Mouse (Mus musculus): Measurements from ENCODE around the gene Zmynd8. TPM values are rescaled to one million over a fixed set of nuclear protein-coding genes. Genes with fewer than 3 reads are reported as not detected.
"Not testable (repeated sequence)": the region's sequence is repeated elsewhere in the genome, so short reads cannot be mapped to it uniquely, and the experiment has no call there.

Gene Zmynd8
- total and polyA plus RNA-seq, 3 experiments: 54.5 to 153 (median 82.4) TPM

- TF ChIP-seq POLR2AphosphoS5 (IDR thresholded peaks at IDR 0.05; ENCODE audit: insufficient replicate concordance, low read depth, low read length) (no peak), CTCF (IDR thresholded peaks at IDR 0.05; ENCODE audit: low read depth, low read length) (no peak), GATA2 (IDR thresholded peaks at IDR 0.05; ENCODE audit: borderline replicate concordance, low read depth, low read length) (no peak), TAL1 (conservative IDR thresholded peaks at IDR 0.05; ENCODE audit: low read depth, low read length) (no peak), GATA1 (IDR thresholded peaks at IDR 0.05; ENCODE audit: borderline replicate concordance, low read length) (no peak)
- Histone ChIP-seq H3K4me3 (ENCODE audit: low read depth, low read length) (no peak overlapping the region), H3K27me3 (ENCODE audit: insufficient read depth, low read length) (no peaks in the 10 kb centered on the region), H3K9me3 (replicated peaks) (no peaks in the 10 kb centered on the region), H3K36me3 (replicated peaks) (peaks cover 94% of the 10 kb centered on the region), H3K4me1 (ENCODE audit: insufficient read depth, low read depth, low read length) (no peaks in the 10 kb centered on the region)
- DNase-seq (ENCODE audit: low spot score): no peak
- no peak for ATAC-seq (ENCODE audit: extremely low read depth, insufficient number of reproducible peaks, low FRiP score, poor library complexity, severe bottlenecking)
These were observed 90.4 kb downstream of the Zmynd8 start for GRCm38 (mm10) chr2:165808179-165808975.

GRCm38 (mm10) chr2:165800174-165800573, 98.6 kb downstream of the Zmynd8 start:
- H3K4me3 ChIP-seq (ENCODE audit: low read depth, low read length); ATAC-seq (ENCODE audit: extremely low read depth, insufficient number of reproducible peaks, low FRiP score, poor library complexity, severe bottlenecking); H3K9me3 ChIP-seq (replicated peaks); H3K4me1 ChIP-seq (ENCODE audit: insufficient read depth, low read depth, low read length); H3K27me3 ChIP-seq (ENCODE audit: insufficient read depth, low read length); DNase-seq (ENCODE audit: low spot score): not testable (repeated sequence)
- H3K36me3 ChIP-seq (replicated peaks): peaks cover 83% of the 10 kb centered on the region

- peaks cover 86% of the 10 kb centered on the region for H3K36me3 ChIP-seq (replicated peaks)
- H3K4me1 ChIP-seq (ENCODE audit: insufficient read depth, low read depth, low read length): peaks cover under 1% of the 10 kb centered on the region; the same call in 1 of the 2 replicates
- TF ChIP-seq GATA1 (IDR thresholded peaks at IDR 0.05; ENCODE audit: borderline replicate concordance, low read length) (no peak), TAL1 (conservative IDR thresholded peaks at IDR 0.05; ENCODE audit: low read depth, low read length) (no peak), GATA2 (IDR thresholded peaks at IDR 0.05; ENCODE audit: borderline replicate concordance, low read depth, low read length) (no peak), CTCF (IDR thresholded peaks at IDR 0.05; ENCODE audit: low read depth, low read length) (no peak)
- H3K9me3 ChIP-seq (replicated peaks): no peaks in the 10 kb centered on the region
- DNase-seq (ENCODE audit: low spot score) (no peak), ATAC-seq (ENCODE audit: extremely low read depth, insufficient number of reproducible peaks, low FRiP score, poor library complexity, severe bottlenecking) (no peak)
- H3K4me3 ChIP-seq (ENCODE audit: low read depth, low read length): no peak overlapping the region
- H3K27me3 ChIP-seq (ENCODE audit: insufficient read depth, low read length): no peaks in the 10 kb centered on the region
These were observed 100.9 kb downstream of the Zmynd8 start for GRCm38 (mm10) chr2:165797876-165798275.

GRCm38 (mm10) chr2:165793283-165793638, 105.6 kb downstream of the Zmynd8 start:
- Histone ChIP-seq H3K27me3 (ENCODE audit: insufficient read depth, low read length) (no peaks in the 10 kb centered on the region), H3K9me3 (replicated peaks) (no peaks in the 10 kb centered on the region), H3K36me3 (replicated peaks) (peaks cover 92% of the 10 kb centered on the region), H3K4me3 (ENCODE audit: low read depth, low read length) (no peak overlapping the region), H3K4me1 (ENCODE audit: insufficient read depth, low read depth, low read length) (peaks cover 14% of the 10 kb centered on the region)
- DNase-seq (ENCODE audit: low spot score): no peak
- TF ChIP-seq CTCF (IDR thresholded peaks at IDR 0.05; ENCODE audit: low read depth, low read length) (no peak), GATA2 (IDR thresholded peaks at IDR 0.05; ENCODE audit: borderline replicate concordance, low read depth, low read length) (no peak), GATA1 (IDR thresholded peaks at IDR 0.05; ENCODE audit: borderline replicate concordance, low read length) (no peak), POLR2AphosphoS5 (IDR thresholded peaks at IDR 0.05; ENCODE audit: insufficient replicate concordance, low read depth, low read length) (no peak), TAL1 (conservative IDR thresholded peaks at IDR 0.05; ENCODE audit: low read depth, low read length) (no peak)
- ATAC-seq (ENCODE audit: extremely low read depth, insufficient number of reproducible peaks, low FRiP score, poor library complexity, severe bottlenecking): peak; percentile 38; the same call in 1 of the 2 replicates

GRCm38 (mm10) chr2:165792431-165793282, 106.2 kb downstream of the Zmynd8 start:
- no peak overlapping the region for H3K4me3 ChIP-seq (ENCODE audit: low read depth, low read length)
- no peak for ATAC-seq (ENCODE audit: extremely low read depth, insufficient number of reproducible peaks, low FRiP score, poor library complexity, severe bottlenecking)

GRCm38 (mm10) chr2:165791657-165792056, 107.2 kb downstream of the Zmynd8 start:
- peaks cover 17% of the 10 kb centered on the region for H3K4me1 ChIP-seq (ENCODE audit: insufficient read depth, low read depth, low read length)
- DNase-seq (ENCODE audit: low spot score): peak; percentile 64
- no peaks in the 10 kb centered on the region for H3K27me3 ChIP-seq (ENCODE audit: insufficient read depth, low read length)
- peaks cover 93% of the 10 kb centered on the region for H3K36me3 ChIP-seq (replicated peaks)
- ATAC-seq (ENCODE audit: extremely low read depth, insufficient number of reproducible peaks, low FRiP score, poor library complexity, severe bottlenecking): no peak
- H3K4me3 ChIP-seq (ENCODE audit: low read depth, low read length): no peak overlapping the region
- TF ChIP-seq GATA1 (IDR thresholded peaks at IDR 0.05; ENCODE audit: borderline replicate concordance, low read length): no peak
- TF ChIP-seq GATA2 (IDR thresholded peaks at IDR 0.05; ENCODE audit: borderline replicate concordance, low read depth, low read length): no peak
- peak; percentile 77 for TF ChIP-seq CTCF (IDR thresholded peaks at IDR 0.05; ENCODE audit: low read depth, low read length)
- no peak for TF ChIP-seq TAL1 (conservative IDR thresholded peaks at IDR 0.05; ENCODE audit: low read depth, low read length)
- no peak for TF ChIP-seq POLR2AphosphoS5 (IDR thresholded peaks at IDR 0.05; ENCODE audit: insufficient replicate concordance, low read depth, low read length)
- H3K9me3 ChIP-seq (replicated peaks): no peaks in the 10 kb centered on the region

More at GRCm38 (mm10) chr2:165792431-165793282, 106.2 kb downstream of the Zmynd8 start:
- DNase-seq (ENCODE audit: low spot score): no peak
- TF ChIP-seq POLR2AphosphoS5 (IDR thresholded peaks at IDR 0.05; ENCODE audit: insufficient replicate concordance, low read depth, low read length): no peak
- no peak for TF ChIP-seq CTCF (IDR thresholded peaks at IDR 0.05; ENCODE audit: low read depth, low read length)
- no peak for TF ChIP-seq GATA1 (IDR thresholded peaks at IDR 0.05; ENCODE audit: borderline replicate concordance, low read length)
- no peak for TF ChIP-seq TAL1 (conservative IDR thresholded peaks at IDR 0.05; ENCODE audit: low read depth, low read length)
- TF ChIP-seq GATA2 (IDR thresholded peaks at IDR 0.05; ENCODE audit: borderline replicate concordance, low read depth, low read length): no peak
- Histone ChIP-seq H3K36me3 (replicated peaks) (peaks cover 93% of the 10 kb centered on the region), H3K27me3 (ENCODE audit: insufficient read depth, low read length) (no peaks in the 10 kb centered on the region), H3K9me3 (replicated peaks) (no peaks in the 10 kb centered on the region), H3K4me1 (ENCODE audit: insufficient read depth, low read depth, low read length) (peaks cover 14% of the 10 kb centered on the region)

Measured in G1E (cell line).